ENCODE assay signal across 12 mouse cellular contexts in genomic region chr3:70418273-70418672, GRCm38 (mm10).
"Had no signal": no experiment of that assay in that cellular context is flagged by ENCODE, and none has a peak within 500 bp of the region (broad histone marks: within the 10 kb centered on the region; RNA-seq: fewer than 3 reads in every experiment).

No protein-coding gene starts in this region.

- H3K36me3 ChIP-seq: intestine, embryonic 15.5 days; limb, embryonic 13.5 days; midbrain, embryonic 15.5 days; neural tube, embryonic 12.5 days had no signal

- H3K27ac ChIP-seq: intestine, embryonic 15.5 days; layer of hippocampus, adult 2 months; limb, embryonic 13.5 days; liver, embryonic 14.5 days; midbrain, embryonic 15.5 days; neural tube, embryonic 12.5 days had no signal

- H3K4me1 ChIP-seq: intestine, embryonic 15.5 days; limb, embryonic 13.5 days; midbrain, embryonic 15.5 days; neural tube, embryonic 12.5 days had no signal

- DNase-seq: kidney, adult 18-20 months; kidney, postnatal 4 days; lung, adult 18-20 months; right cerebral cortex, adult 18-20 months; right cerebral cortex, postnatal 25 days; thymus, postnatal 36 days had no signal

- H3K9me3 ChIP-seq: intestine, embryonic 15.5 days; limb, embryonic 13.5 days; midbrain, embryonic 15.5 days; neural tube, embryonic 12.5 days had no signal

- H3K4me3 ChIP-seq: intestine, embryonic 15.5 days; layer of hippocampus, adult 2 months; limb, embryonic 13.5 days; midbrain, embryonic 15.5 days; neural tube, embryonic 12.5 days had no signal

- H3K27me3 ChIP-seq: intestine, embryonic 15.5 days; limb, embryonic 13.5 days; midbrain, embryonic 15.5 days; neural tube, embryonic 12.5 days had no signal

- ATAC-seq: intestine, embryonic 15.5 days; midbrain, embryonic 15.5 days had no signal

- H3K9ac ChIP-seq: intestine, embryonic 15.5 days; limb, embryonic 13.5 days; liver, embryonic 14.5 days; midbrain, embryonic 15.5 days; neural tube, embryonic 12.5 days had no signal

- H3K4me2 ChIP-seq: intestine, embryonic 15.5 days; limb, embryonic 13.5 days; midbrain, embryonic 15.5 days; neural tube, embryonic 12.5 days had no signal
